Mouse (Mus musculus) G1E (cell line): Measurements from ENCODE around the gene Arap2.

Experiments used
- CTCF ChIP-seq: IDR thresholded peaks from 2 replicates; pipeline ENCODE4 v1.5.1; 2012; ENCODE audit warnings: low read depth, low read length, inconsistent platforms, mixed read lengths
- POLR2AphosphoS5 ChIP-seq: IDR thresholded peaks from 2 replicates; pipeline ENCODE4 v1.6.1; 2012; ENCODE audit warnings: low read depth, low read length, inconsistent platforms; ENCODE audit not compliant: insufficient replicate concordance

- no peak for TF ChIP-seq CTCF
- TF ChIP-seq POLR2AphosphoS5: no peak
These were observed 178.6 kb downstream of the Arap2 start for GRCm38 (mm10) chr5:62587348-62587747.
